Mouse (Mus musculus) large intestine, adult 2 months (tissue): ENCODE data around the gene Ctso. TPM values are rescaled to one million over a fixed set of nuclear protein-coding genes. Genes with fewer than 3 reads are reported as not detected.

Experiments used
- polyA plus RNA-seq: library from polyadenylated mRNA; depleted of rRNA; stranded (reverse); fragments of >200 nt; gene quantifications from 2 replicates; pipeline ENCODE4 v1.2.3, GENCODE M21; 2012; rRNA removed

The Ctso gene
- polyA plus RNA-seq, 1 experiment: 5.4 TPM

Other genes with a start within 250 kb of the Ctso start
- 0.05 TPM in 1 of 2 replicates, not detected in the other for gene Tdo2, start 43.6 kb downstream of the Ctso start, polyA plus RNA-seq
- 0.17 and 0.29 TPM in 2 replicates for gene Asic5, start 49.7 kb downstream of the Ctso start, polyA plus RNA-seq
- 4.9 and 7.0 TPM in 2 replicates for gene Gucy1b1, start 142.1 kb downstream of the Ctso start, polyA plus RNA-seq
- gene Gucy1a1, start 213.2 kb downstream of the Ctso start, polyA plus RNA-seq: 4.2 and 7.0 TPM in 2 replicates